Mouse (Mus musculus): ENCODE results near the gene Cd200r3. TPM values are rescaled to one million over a fixed set of nuclear protein-coding genes. Genes with fewer than 3 reads are reported as not detected.

The Cd200r3 gene
- polyA plus RNA-seq, 1 experiment from 2014 or later = 0.61 TPM

GRCm38 (mm10) chr16:44974042-44974441 is 30.6 kb downstream of the Cd200r3 start:
- H3K27ac ChIP-seq (replicated peaks) = no peak overlapping the region
- DNase-seq (ENCODE audit: low spot score) (no peak), ATAC-seq (ENCODE audit: low FRiP score, low TSS enrichment) (no peak)
- H3K4me1 ChIP-seq (replicated peaks; ENCODE audit: control insufficient read depth, insufficient read depth) = no peaks in the 10 kb centered on the region
- no peaks in the 10 kb centered on the region for H3K27me3 ChIP-seq (ENCODE audit: control insufficient read depth, insufficient read depth, low read length)
- TF ChIP-seq CTCF (IDR thresholded peaks at IDR 0.05; ENCODE audit: low read depth) = no peak
- TF ChIP-seq EP300 (optimal IDR thresholded peaks at IDR 0.05) = no peak
- no peak overlapping the region for H3K4me3 ChIP-seq (ENCODE audit: low read depth, low read length)
- H3K9ac ChIP-seq (ENCODE audit: low read length) = no peak overlapping the region
- no peak overlapping the region for H3K4me2 ChIP-seq (replicated peaks; ENCODE audit: low read depth)
- H3K36me3 ChIP-seq (ENCODE audit: control insufficient read depth, insufficient read depth, low read length) = no peaks in the 10 kb centered on the region
- H3K9me3 ChIP-seq (ENCODE audit: control insufficient read depth, low read length) = no peaks in the 10 kb centered on the region
- 84% methylated on average over 2 of the region's 2 CpGs for WGBS

- Histone ChIP-seq H3K27ac (replicated peaks) (no peak overlapping the region), H3K4me3 (ENCODE audit: low read depth, low read length) (no peak overlapping the region), H3K36me3 (ENCODE audit: control insufficient read depth, insufficient read depth, low read length) (no peaks in the 10 kb centered on the region), H3K27me3 (ENCODE audit: control insufficient read depth, insufficient read depth, low read length) (no peaks in the 10 kb centered on the region), H3K4me2 (replicated peaks; ENCODE audit: low read depth) (no peak overlapping the region), H3K4me1 (replicated peaks; ENCODE audit: control insufficient read depth, insufficient read depth) (no peaks in the 10 kb centered on the region), H3K9me3 (ENCODE audit: control insufficient read depth, low read length) (no peaks in the 10 kb centered on the region), H3K9ac (ENCODE audit: low read length) (no peak overlapping the region)
- TF ChIP-seq EP300 (optimal IDR thresholded peaks at IDR 0.05) (no peak), CTCF (IDR thresholded peaks at IDR 0.05; ENCODE audit: low read depth) (no peak)
- ATAC-seq (ENCODE audit: low FRiP score, low TSS enrichment) = no peak
- no peak for DNase-seq (ENCODE audit: low spot score)
Observed at GRCm38 (mm10) chr16:44976081-44976480, 32.6 kb downstream of the Cd200r3 start.

- 28% methylated on average over 6 of the region's 6 CpGs for WGBS
- no peak overlapping the region for H3K27ac ChIP-seq (replicated peaks)
- DNase-seq (ENCODE audit: low spot score) (no peak), ATAC-seq (ENCODE audit: low FRiP score, low TSS enrichment) (peak; percentile 88)
- H3K36me3 ChIP-seq (ENCODE audit: control insufficient read depth, insufficient read depth, low read length) = no peaks in the 10 kb centered on the region
- no peaks in the 10 kb centered on the region for H3K9me3 ChIP-seq (ENCODE audit: control insufficient read depth, low read length)
- H3K27me3 ChIP-seq (ENCODE audit: control insufficient read depth, insufficient read depth, low read length) = no peaks in the 10 kb centered on the region
- no peaks in the 10 kb centered on the region for H3K4me1 ChIP-seq (replicated peaks; ENCODE audit: control insufficient read depth, insufficient read depth)
- no peak overlapping the region for H3K4me2 ChIP-seq (replicated peaks; ENCODE audit: low read depth)
- H3K4me3 ChIP-seq (ENCODE audit: low read depth, low read length) = no peak overlapping the region
- TF ChIP-seq CTCF (IDR thresholded peaks at IDR 0.05; ENCODE audit: low read depth) = no peak
- no peak for TF ChIP-seq EP300 (optimal IDR thresholded peaks at IDR 0.05)
- H3K9ac ChIP-seq (ENCODE audit: low read length) = no peak overlapping the region
Observed at GRCm38 (mm10) chr16:44976892-44977633, 33.6 kb downstream of the Cd200r3 start.

- Histone ChIP-seq H3K4me2 (replicated peaks; ENCODE audit: low read depth) (no peak overlapping the region), H3K9ac (ENCODE audit: low read length) (no peak overlapping the region), H3K27ac (replicated peaks) (no peak overlapping the region), H3K4me1 (replicated peaks; ENCODE audit: control insufficient read depth, insufficient read depth) (no peaks in the 10 kb centered on the region), H3K9me3 (ENCODE audit: control insufficient read depth, low read length) (no peaks in the 10 kb centered on the region), H3K27me3 (ENCODE audit: control insufficient read depth, insufficient read depth, low read length) (no peaks in the 10 kb centered on the region), H3K4me3 (ENCODE audit: low read depth, low read length) (no peak overlapping the region), H3K36me3 (ENCODE audit: control insufficient read depth, insufficient read depth, low read length) (no peaks in the 10 kb centered on the region)
- ATAC-seq (ENCODE audit: low FRiP score, low TSS enrichment) (no peak), DNase-seq (ENCODE audit: low spot score) (no peak)
- TF ChIP-seq CTCF (IDR thresholded peaks at IDR 0.05; ENCODE audit: low read depth) (no peak), EP300 (optimal IDR thresholded peaks at IDR 0.05) (no peak)
- 76% methylated on average over 2 of the region's 2 CpGs for WGBS
Observed at GRCm38 (mm10) chr16:44978193-44978592, 34.7 kb downstream of the Cd200r3 start.

- Histone ChIP-seq H3K27me3 (ENCODE audit: control insufficient read depth, insufficient read depth, low read length) (no peaks in the 10 kb centered on the region), H3K4me2 (replicated peaks; ENCODE audit: low read depth) (no peak overlapping the region), H3K4me1 (replicated peaks; ENCODE audit: control insufficient read depth, insufficient read depth) (no peaks in the 10 kb centered on the region), H3K9ac (ENCODE audit: low read length) (no peak overlapping the region), H3K27ac (replicated peaks) (no peak overlapping the region), H3K4me3 (ENCODE audit: low read depth, low read length) (no peak overlapping the region), H3K9me3 (ENCODE audit: control insufficient read depth, low read length) (no peaks in the 10 kb centered on the region), H3K36me3 (ENCODE audit: control insufficient read depth, insufficient read depth, low read length) (no peaks in the 10 kb centered on the region)
- DNase-seq (ENCODE audit: low spot score) (no peak), ATAC-seq (ENCODE audit: low FRiP score, low TSS enrichment) (0 out of 2 replicates have a peak, but pooled peaks have one; percentile 21)
- no peak for TF ChIP-seq CTCF (IDR thresholded peaks at IDR 0.05; ENCODE audit: low read depth)
- TF ChIP-seq EP300 (optimal IDR thresholded peaks at IDR 0.05) = no peak
- 81% methylated on average over 3 of the region's 3 CpGs for WGBS
Observed at GRCm38 (mm10) chr16:44979355-44979896, 35.9 kb downstream of the Cd200r3 start.

DNA sequence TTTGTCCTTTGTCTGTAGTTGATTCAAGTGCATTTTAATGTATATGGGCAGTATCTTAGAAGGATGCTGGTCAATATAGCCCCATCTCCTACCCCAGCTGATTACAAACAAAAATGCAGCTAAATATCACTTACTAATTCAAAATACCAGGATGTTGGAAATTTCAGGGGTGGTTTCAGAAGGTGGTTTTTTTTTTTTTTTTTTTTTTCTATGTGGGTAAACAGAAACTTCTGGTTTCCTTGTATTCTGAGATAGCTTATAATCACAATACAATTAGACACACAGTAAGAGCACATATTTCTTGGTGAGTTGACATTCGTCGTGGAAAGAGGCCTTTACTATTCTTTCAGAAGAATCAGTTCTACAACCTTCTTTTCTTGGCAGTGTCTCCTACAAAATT is 39.5 kb downstream of the Cd200r3 start:
- 43% methylated on average over 2 of the region's 2 CpGs for WGBS
- ATAC-seq (ENCODE audit: low FRiP score, low TSS enrichment) (no peak), DNase-seq (ENCODE audit: low spot score) (no peak)
- H3K9ac ChIP-seq (ENCODE audit: low read length) = no peak overlapping the region
- H3K4me3 ChIP-seq (ENCODE audit: low read depth, low read length) = no peak overlapping the region
- H3K27ac ChIP-seq (replicated peaks) = no peak overlapping the region
- H3K4me1 ChIP-seq (replicated peaks; ENCODE audit: control insufficient read depth, insufficient read depth) = no peaks in the 10 kb centered on the region
- no peaks in the 10 kb centered on the region for H3K36me3 ChIP-seq (ENCODE audit: control insufficient read depth, insufficient read depth, low read length)
- no peak overlapping the region for H3K4me2 ChIP-seq (replicated peaks; ENCODE audit: low read depth)
- no peaks in the 10 kb centered on the region for H3K9me3 ChIP-seq (ENCODE audit: control insufficient read depth, low read length)
- H3K27me3 ChIP-seq (ENCODE audit: control insufficient read depth, insufficient read depth, low read length) = no peaks in the 10 kb centered on the region
- TF ChIP-seq EP300 (optimal IDR thresholded peaks at IDR 0.05) = no peak
- TF ChIP-seq CTCF (IDR thresholded peaks at IDR 0.05; ENCODE audit: low read depth) = no peak

Measured in stomach, postnatal 0 days (tissue).